Mouse (Mus musculus): ENCODE data around the gene Nek10.
"Not testable (repeated sequence)": the region's sequence is repeated elsewhere in the genome, so short reads cannot be mapped to it uniquely, and the experiment has no call there.

GRCm38 (mm10) chr14:15034638-15035037 lies 231.4 kb downstream of the Nek10 start:
- TF ChIP-seq GATA1, TAL1 (IDR thresholded peaks at IDR 0.05; ENCODE audit: low read length): not testable (repeated sequence)
